Mouse (Mus musculus) lung, postnatal 0 days (tissue): ENCODE measurements around the gene Sema6d.

Source experiments
- CTCF ChIP-seq: IDR thresholded peaks from 2 replicates; pipeline ENCODE4 v1.5.1; 2016; ENCODE audit warnings: antibody characterized with exemption, mild to moderate bottlenecking
- EP300 ChIP-seq: IDR thresholded peaks from 2 replicates; pipeline ENCODE4 v1.6.1; 2016; ENCODE audit warnings: antibody characterized with exemption, mild to moderate bottlenecking, control low read depth

- TF ChIP-seq CTCF (no peak), EP300 (no peak)
Measured at GRCm38 (mm10) chr2:124640500-124641193, 550.9 kb downstream of the Sema6d start.
